Mouse (Mus musculus): ENCODE results near the gene Eef1a2. TPM values are rescaled to one million over a fixed set of nuclear protein-coding genes. Genes with fewer than 3 reads are reported as not detected.

Gene Eef1a2
- total RNA-seq, 2 experiments from 2014 or later, result 1,145 to 1,175 TPM

GRCm38 (mm10) chr2:181142703-181143135 is 14.1 kb downstream of the Eef1a2 start:
- DNase-seq (ENCODE audit: low spot score in 2 of 2), result peak in 1 of 2 experiments; percentile 36
- no peak for TF ChIP-seq CTCF (conservative IDR thresholded peaks at IDR 0.05)
- Histone ChIP-seq H3K4me3 (no peak overlapping the region), H3K27ac (peak overlapping the region; percentile 84)

DNA sequence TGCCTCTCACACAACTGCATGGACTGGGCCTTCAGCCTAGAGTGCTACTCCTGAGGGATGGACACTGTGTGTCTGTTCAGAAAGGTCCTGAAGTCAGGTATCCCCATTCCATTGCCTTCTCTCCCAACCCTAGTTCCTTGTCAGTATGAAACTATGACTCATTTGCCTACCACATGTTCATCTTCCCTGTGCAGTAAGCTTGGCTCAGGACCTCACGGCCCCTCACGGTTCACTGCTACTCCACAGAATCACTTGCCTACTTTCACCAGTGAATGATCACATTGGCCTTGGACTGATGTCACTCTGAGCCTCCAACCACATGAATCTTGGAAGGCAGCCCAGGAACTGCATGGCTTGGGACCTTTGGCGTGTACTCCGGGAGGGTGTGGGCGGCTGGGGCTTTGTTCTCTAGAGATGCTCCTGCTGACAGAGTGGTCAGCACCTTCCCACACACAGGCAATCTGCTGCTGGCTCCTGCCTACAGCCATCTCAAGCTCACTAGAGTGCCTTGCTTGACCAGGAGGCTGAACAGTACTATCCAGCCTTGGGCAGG is 17.1 kb downstream of the Eef1a2 start:
- no peak overlapping the region for H3K27ac ChIP-seq
- no peak overlapping the region for H3K4me3 ChIP-seq
- no peak for DNase-seq (ENCODE audit: low spot score in 2 of 2)
- TF ChIP-seq CTCF (conservative IDR thresholded peaks at IDR 0.05), result no peak

DNA sequence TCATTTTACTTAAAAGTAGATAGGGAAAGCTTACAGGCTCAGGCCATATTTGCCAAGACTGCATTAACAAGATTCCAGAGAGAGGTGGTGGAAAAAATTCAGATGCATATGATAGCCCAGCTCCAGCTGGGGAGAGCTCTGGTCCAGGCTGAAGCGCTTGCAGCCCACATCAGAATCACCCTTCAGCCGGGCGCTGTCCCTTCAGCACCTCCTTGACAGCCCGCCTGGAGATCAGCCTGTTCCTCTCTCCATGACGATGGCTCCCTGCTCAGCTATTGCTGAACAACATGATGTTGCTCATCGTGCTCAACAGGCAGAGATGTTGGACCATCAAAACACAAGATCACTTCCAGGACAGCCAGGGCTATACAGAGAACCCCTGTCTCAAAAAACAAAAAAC is 19.9 kb downstream of the Eef1a2 start:
- TF ChIP-seq CTCF (conservative IDR thresholded peaks at IDR 0.05), result no peak
- DNase-seq (ENCODE audit: low spot score in 2 of 2), result no peak
- Histone ChIP-seq H3K27ac (no peak overlapping the region), H3K4me3 (no peak overlapping the region)

DNA sequence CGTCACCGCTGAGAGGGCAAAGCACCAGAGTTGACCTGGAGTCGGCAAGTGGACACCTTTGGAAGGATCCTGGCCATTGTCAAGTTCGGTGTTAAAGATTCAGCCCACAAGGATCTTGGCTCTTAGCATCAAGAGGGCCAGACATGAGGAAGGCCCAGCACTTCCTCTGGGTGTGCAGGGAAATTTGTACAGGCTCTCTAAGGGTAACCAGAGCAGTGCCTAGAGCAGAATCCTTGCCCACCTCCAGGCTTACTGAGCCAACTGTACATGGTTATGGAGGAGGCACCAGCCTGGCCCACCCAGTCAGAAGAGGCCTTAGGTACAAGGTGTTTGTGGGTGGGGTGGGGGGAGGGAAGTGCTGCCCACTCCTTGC is 21.4 kb downstream of the Eef1a2 start:
- no peak for DNase-seq (ENCODE audit: low spot score in 2 of 2)
- no peak for TF ChIP-seq CTCF (conservative IDR thresholded peaks at IDR 0.05)
- Histone ChIP-seq H3K27ac (peak overlapping the region; percentile 97), H3K4me3 (peak overlapping the region; percentile 76)

DNA sequence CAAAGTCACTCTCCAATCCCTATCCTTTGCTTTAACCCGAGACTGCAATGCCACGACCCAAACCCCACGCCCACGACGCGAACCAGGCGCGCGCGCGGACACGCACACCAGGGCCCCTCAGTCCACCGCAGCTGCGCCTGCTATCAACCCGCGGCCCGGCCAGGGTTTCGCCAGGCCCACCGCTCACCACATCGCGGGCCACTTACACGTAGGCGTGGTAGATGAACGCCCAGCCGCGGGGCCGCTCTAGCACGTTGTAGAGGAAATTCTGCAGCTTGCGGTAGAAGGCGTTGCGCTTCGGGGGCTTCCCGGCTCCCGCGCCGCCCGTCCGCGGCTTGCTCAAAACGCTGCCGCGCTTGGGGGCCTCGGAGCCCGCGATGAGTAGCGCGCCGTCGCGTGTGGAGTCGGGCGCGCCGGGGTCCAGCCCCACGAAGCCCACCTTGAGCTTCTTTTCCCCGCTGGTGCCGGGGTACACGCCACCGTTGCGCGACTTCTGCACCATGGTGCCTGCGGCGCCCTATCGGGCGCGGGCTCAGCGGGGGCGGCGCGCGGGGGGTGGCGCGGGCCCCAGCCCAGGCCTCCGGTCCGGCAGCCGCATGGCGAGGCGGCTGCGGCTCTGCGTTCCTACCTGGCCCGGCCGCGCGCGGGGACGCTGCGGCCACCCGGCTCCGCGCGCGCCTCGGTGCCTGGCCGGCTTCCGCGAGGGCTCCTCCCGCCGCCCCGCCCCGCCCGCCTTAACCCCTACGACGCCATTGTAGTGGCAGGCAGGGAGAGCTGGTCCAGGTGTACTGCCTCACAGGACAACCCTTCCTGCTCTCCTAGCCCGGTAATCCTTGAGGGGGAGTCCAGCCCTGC is 22.0 kb downstream of the Eef1a2 start, which contains the start of gene Kcnq2:
Gene Kcnq2, minus strand, starts transcription at position 710 of the 855 bp plus-strand sequence.
- peak within 1 kb of the TSS; percentile 76 for H3K4me3 ChIP-seq
- DNase-seq (ENCODE audit: low spot score in 2 of 2), result no peak
- H3K27ac ChIP-seq, result peak within 1 kb of the TSS; percentile 97
- no peak for TF ChIP-seq CTCF (conservative IDR thresholded peaks at IDR 0.05)

DNA sequence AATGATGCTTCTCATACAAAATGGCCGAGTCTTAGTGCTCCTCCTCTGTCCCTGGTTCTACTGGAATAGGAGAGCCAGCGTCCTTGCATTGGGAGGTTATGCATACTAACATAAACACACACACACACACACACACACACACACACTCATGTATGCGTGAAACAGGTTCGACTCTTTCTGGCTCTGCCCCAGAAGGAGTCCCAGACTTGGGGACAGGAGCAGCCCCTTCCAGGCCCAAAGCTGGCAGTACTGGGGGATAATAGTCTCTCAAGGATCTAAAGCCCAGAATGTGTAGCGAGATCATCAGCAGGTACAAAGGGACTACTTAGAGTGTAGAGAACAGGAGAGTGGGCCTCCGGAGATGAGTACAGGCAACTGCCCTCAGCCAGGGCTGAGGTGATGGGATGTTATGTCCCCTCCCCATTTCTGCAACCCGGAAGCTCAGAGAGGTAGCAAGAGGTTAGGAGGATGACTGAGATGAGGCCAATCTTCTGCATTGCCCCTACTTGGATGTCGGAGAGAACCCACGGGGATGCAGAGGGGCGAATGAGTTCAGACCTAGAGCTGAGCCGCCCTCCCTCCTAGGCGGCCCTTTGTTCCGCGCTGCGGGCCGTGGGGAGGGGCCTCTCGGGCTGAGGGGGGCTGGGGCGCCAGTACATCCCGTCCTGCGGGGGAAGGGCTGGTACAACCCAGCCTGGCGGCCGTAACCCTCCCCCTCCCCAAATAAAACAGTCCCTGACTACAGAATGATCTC is 22.8 kb downstream of the Eef1a2 start:
- peak overlapping the region; percentile 97 for H3K27ac ChIP-seq
- peak in 1 of 2 experiments; percentile 52 for DNase-seq (ENCODE audit: low spot score in 2 of 2)
- no peak for TF ChIP-seq CTCF (conservative IDR thresholded peaks at IDR 0.05)
- H3K4me3 ChIP-seq, result peak overlapping the region; percentile 76

- H3K4me3 ChIP-seq, result no peak overlapping the region; the same call in 1 of the 2 replicates
- peak in 1 of 2 experiments; percentile 53 for DNase-seq (ENCODE audit: low spot score in 2 of 2)
- TF ChIP-seq CTCF (conservative IDR thresholded peaks at IDR 0.05), result no peak
- peak overlapping the region; percentile 97 for H3K27ac ChIP-seq
Observed at GRCm38 (mm10) chr2:181130245-181130644, 26.6 kb downstream of the Eef1a2 start.

- no peak for TF ChIP-seq CTCF (conservative IDR thresholded peaks at IDR 0.05)
- Histone ChIP-seq H3K4me3 (no peak overlapping the region), H3K27ac (peak overlapping the region; percentile 97)
- no peak for DNase-seq (ENCODE audit: low spot score in 2 of 2)
Observed at GRCm38 (mm10) chr2:181128963-181129362, 27.9 kb downstream of the Eef1a2 start.

DNA sequence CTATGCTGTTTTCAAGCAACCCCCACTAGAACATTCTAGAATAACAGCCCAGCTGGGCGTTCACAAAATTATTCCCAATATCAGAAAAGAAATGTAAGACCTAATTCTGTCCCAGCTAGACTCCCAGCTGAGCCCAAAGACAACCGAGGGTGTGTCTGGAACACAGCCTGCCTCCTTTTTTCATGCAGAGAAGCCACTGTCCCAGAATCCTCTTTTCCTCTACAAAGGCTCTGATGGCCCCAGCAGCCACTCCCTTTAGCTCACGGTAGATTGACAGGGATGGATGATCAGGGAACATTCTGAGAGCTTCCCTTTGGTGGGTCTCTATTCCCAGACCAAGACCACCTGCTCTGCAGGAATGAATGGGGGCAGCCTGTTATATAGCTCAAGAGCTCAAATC is 29.0 kb downstream of the Eef1a2 start:
- Histone ChIP-seq H3K4me3 (no peak overlapping the region), H3K27ac (peak overlapping the region; percentile 57)
- TF ChIP-seq CTCF (conservative IDR thresholded peaks at IDR 0.05), result no peak
- DNase-seq (ENCODE audit: low spot score in 2 of 2), result no peak

- Histone ChIP-seq H3K27ac (peak overlapping the region; percentile 67), H3K4me3 (no peak overlapping the region)
- TF ChIP-seq CTCF (conservative IDR thresholded peaks at IDR 0.05), result no peak
- DNase-seq (ENCODE audit: low spot score in 2 of 2), result no peak
Observed at GRCm38 (mm10) chr2:181125726-181126455, 30.9 kb downstream of the Eef1a2 start.

- no peak for DNase-seq (ENCODE audit: low spot score in 2 of 2)
- H3K4me3 ChIP-seq, result no peak overlapping the region
- H3K27ac ChIP-seq, result peak overlapping the region; percentile 91
- TF ChIP-seq CTCF (conservative IDR thresholded peaks at IDR 0.05), result no peak
Observed at GRCm38 (mm10) chr2:181122642-181123041, 34.2 kb downstream of the Eef1a2 start.

DNA sequence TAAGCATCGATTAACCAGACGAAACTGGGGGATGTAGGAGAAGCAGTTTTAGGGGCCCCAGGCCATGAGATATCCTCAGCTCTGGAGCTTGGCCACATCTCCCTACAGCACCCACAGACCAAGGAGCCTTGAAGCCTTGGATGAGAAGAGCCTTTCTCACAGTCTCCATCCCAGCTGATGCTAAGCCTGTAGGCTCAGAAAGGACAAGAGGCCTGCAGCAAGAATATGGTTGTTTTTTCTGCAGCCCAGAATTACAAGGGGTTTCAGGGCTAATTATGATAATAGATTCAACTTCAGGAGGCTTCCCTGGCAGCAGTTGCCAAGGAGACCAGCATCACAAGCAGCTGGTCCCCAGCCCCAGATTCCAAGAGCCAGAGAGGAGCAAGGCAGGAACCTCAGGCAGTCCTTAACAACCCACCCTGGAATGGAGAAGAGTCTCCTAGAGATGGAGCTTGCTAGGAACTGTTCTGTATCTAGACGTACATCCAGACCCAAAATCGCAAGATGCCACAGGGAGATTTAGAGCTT is 35.8 kb downstream of the Eef1a2 start:
- DNase-seq (ENCODE audit: low spot score in 2 of 2), result no peak
- Histone ChIP-seq H3K4me3 (no peak overlapping the region; the same call in 1 of the 2 replicates), H3K27ac (peak overlapping the region; percentile 91)
- TF ChIP-seq CTCF (conservative IDR thresholded peaks at IDR 0.05), result no peak
